Mouse (Mus musculus): ENCODE measurements around the gene Fbxw10. TPM values are rescaled to one million over a fixed set of nuclear protein-coding genes. Genes with fewer than 3 reads are reported as not detected.
A peak's percentile ranks its signal among the peaks of the same experiment; 100 is the strongest.

Gene Fbxw10
- 0.51 and 0.87 TPM in 2 replicates for polyA plus RNA-seq (2015; fragmentation: Nextera tagmentation; extraction: Ambion mirVana)

GRCm38 (mm10) chr11:62846961-62847654 is at the start of gene Fbxw10:
Gene Fbxw10 (plus strand): TSS chr11:62847069.
- Histone ChIP-seq H3K9ac (replicated peaks; ENCODE audit: low read length) (peak within 1 kb of the TSS; percentile 42), H3K27ac (ENCODE audit: low read length) (no peak within 1 kb of the TSS), H3K9me3 (ENCODE audit: low read length) (no peaks in the 10 kb centered on the region), H3K4me1 (ENCODE audit: insufficient read depth, low read length) (peaks cover 4% of the 10 kb centered on the region), H3K36me3 (ENCODE audit: insufficient read depth, low read length) (no peaks in the 10 kb centered on the region), H3K27me3 (ENCODE audit: insufficient read depth, low read length) (no peaks in the 10 kb centered on the region), H3K4me3 (ENCODE audit: low read length) (peak within 1 kb of the TSS; percentile 17), H3K4me2 (replicated peaks; ENCODE audit: low read depth, low read length) (peak within 1 kb of the TSS; percentile 41)
- WGBS = 16% methylated on average over 12 of the region's 12 CpGs
- no peak for ATAC-seq (ENCODE audit: low FRiP score, low TSS enrichment)

GRCm38 (mm10) chr11:62804119-62804518 is 42.8 kb upstream of the Fbxw10 start:
- Histone ChIP-seq H3K4me1 (ENCODE audit: insufficient read depth, low read length) (no peaks in the 10 kb centered on the region), H3K4me2 (replicated peaks; ENCODE audit: low read depth, low read length) (no peak overlapping the region), H3K9ac (replicated peaks; ENCODE audit: low read length) (no peak overlapping the region), H3K27ac (ENCODE audit: low read length) (no peak overlapping the region), H3K4me3 (ENCODE audit: low read length) (no peak overlapping the region), H3K9me3 (ENCODE audit: low read length) (peaks cover under 1% of the 10 kb centered on the region; the same call in 1 of the 2 replicates), H3K27me3 (ENCODE audit: insufficient read depth, low read length) (no peaks in the 10 kb centered on the region), H3K36me3 (ENCODE audit: insufficient read depth, low read length) (no peaks in the 10 kb centered on the region)
- no peak for ATAC-seq (ENCODE audit: low FRiP score, low TSS enrichment)
- WGBS = 49% methylated on average over 13 of the region's 13 CpGs

GRCm38 (mm10) chr11:62807965-62808364 is 38.9 kb upstream of the Fbxw10 start:
- Histone ChIP-seq H3K36me3 (ENCODE audit: insufficient read depth, low read length) (no peaks in the 10 kb centered on the region), H3K4me1 (ENCODE audit: insufficient read depth, low read length) (no peaks in the 10 kb centered on the region), H3K4me2 (replicated peaks; ENCODE audit: low read depth, low read length) (no peak overlapping the region), H3K27me3 (ENCODE audit: insufficient read depth, low read length) (no peaks in the 10 kb centered on the region), H3K9ac (replicated peaks; ENCODE audit: low read length) (no peak overlapping the region), H3K27ac (ENCODE audit: low read length) (no peak overlapping the region), H3K4me3 (ENCODE audit: low read length) (no peak overlapping the region), H3K9me3 (ENCODE audit: low read length) (no peaks in the 10 kb centered on the region)
- WGBS = 89% methylated on average over 2 of the region's 2 CpGs
- no peak for ATAC-seq (ENCODE audit: low FRiP score, low TSS enrichment)

- H3K27ac ChIP-seq (ENCODE audit: low read length) = no peak overlapping the region
- no peaks in the 10 kb centered on the region for H3K36me3 ChIP-seq (ENCODE audit: insufficient read depth, low read length)
- H3K4me1 ChIP-seq (ENCODE audit: insufficient read depth, low read length) = no peaks in the 10 kb centered on the region
- WGBS = 59% methylated on average over 4 of the region's 4 CpGs
- no peak overlapping the region for H3K9ac ChIP-seq (replicated peaks; ENCODE audit: low read length)
- no peak overlapping the region for H3K4me2 ChIP-seq (replicated peaks; ENCODE audit: low read depth, low read length)
- no peaks in the 10 kb centered on the region for H3K9me3 ChIP-seq (ENCODE audit: low read length)
- no peak overlapping the region for H3K4me3 ChIP-seq (ENCODE audit: low read length)
- ATAC-seq (ENCODE audit: low FRiP score, low TSS enrichment) = no peak
- no peaks in the 10 kb centered on the region for H3K27me3 ChIP-seq (ENCODE audit: insufficient read depth, low read length)
Observed at GRCm38 (mm10) chr11:62809201-62809600, 37.7 kb upstream of the Fbxw10 start.

GRCm38 (mm10) chr11:62812268-62812667 is 34.6 kb upstream of the Fbxw10 start:
- no peak for ATAC-seq (ENCODE audit: low FRiP score, low TSS enrichment)
- 89% methylated on average over 6 of the region's 6 CpGs for WGBS
- H3K36me3 ChIP-seq (ENCODE audit: insufficient read depth, low read length) = no peaks in the 10 kb centered on the region

GRCm38 (mm10) chr11:62813497-62813896 is 33.4 kb upstream of the Fbxw10 start:
- Histone ChIP-seq H3K4me1 (ENCODE audit: insufficient read depth, low read length) (peaks cover 5% of the 10 kb centered on the region; the same call in 1 of the 2 replicates), H3K9me3 (ENCODE audit: low read length) (no peaks in the 10 kb centered on the region), H3K27me3 (ENCODE audit: insufficient read depth, low read length) (no peaks in the 10 kb centered on the region), H3K9ac (replicated peaks; ENCODE audit: low read length) (no peak overlapping the region), H3K27ac (ENCODE audit: low read length) (no peak overlapping the region), H3K4me3 (ENCODE audit: low read length) (no peak overlapping the region), H3K36me3 (ENCODE audit: insufficient read depth, low read length) (no peaks in the 10 kb centered on the region), H3K4me2 (replicated peaks; ENCODE audit: low read depth, low read length) (no peak overlapping the region)
- no peak for ATAC-seq (ENCODE audit: low FRiP score, low TSS enrichment)
- 31% methylated on average over 1 of the region's 1 CpGs for WGBS

More at GRCm38 (mm10) chr11:62812268-62812667, 34.6 kb upstream of the Fbxw10 start:
- no peak overlapping the region for H3K4me2 ChIP-seq (replicated peaks; ENCODE audit: low read depth, low read length)
- peaks cover 5% of the 10 kb centered on the region; the same call in 1 of the 2 replicates for H3K4me1 ChIP-seq (ENCODE audit: insufficient read depth, low read length)
- no peaks in the 10 kb centered on the region for H3K27me3 ChIP-seq (ENCODE audit: insufficient read depth, low read length)
- H3K4me3 ChIP-seq (ENCODE audit: low read length) = no peak overlapping the region
- H3K27ac ChIP-seq (ENCODE audit: low read length) = no peak overlapping the region
- H3K9me3 ChIP-seq (ENCODE audit: low read length) = no peaks in the 10 kb centered on the region
- H3K9ac ChIP-seq (replicated peaks; ENCODE audit: low read length) = no peak overlapping the region

- 70% methylated on average over 6 of the region's 6 CpGs for WGBS
- Histone ChIP-seq H3K9me3 (ENCODE audit: low read length) (no peaks in the 10 kb centered on the region), H3K4me2 (replicated peaks; ENCODE audit: low read depth, low read length) (no peak overlapping the region), H3K27me3 (ENCODE audit: insufficient read depth, low read length) (no peaks in the 10 kb centered on the region), H3K27ac (ENCODE audit: low read length) (no peak overlapping the region), H3K9ac (replicated peaks; ENCODE audit: low read length) (no peak overlapping the region), H3K4me3 (ENCODE audit: low read length) (no peak overlapping the region), H3K36me3 (ENCODE audit: insufficient read depth, low read length) (no peaks in the 10 kb centered on the region), H3K4me1 (ENCODE audit: insufficient read depth, low read length) (peaks cover 10% of the 10 kb centered on the region; the same call in 1 of the 2 replicates)
- ATAC-seq (ENCODE audit: low FRiP score, low TSS enrichment) = peak; percentile 59; the same call in 1 of the 2 replicates
Observed at GRCm38 (mm10) chr11:62813970-62814624, 32.8 kb upstream of the Fbxw10 start.

- Histone ChIP-seq H3K36me3 (ENCODE audit: insufficient read depth, low read length) (no peaks in the 10 kb centered on the region), H3K27ac (ENCODE audit: low read length) (no peak overlapping the region), H3K4me1 (ENCODE audit: insufficient read depth, low read length) (peaks cover 15% of the 10 kb centered on the region), H3K4me2 (replicated peaks; ENCODE audit: low read depth, low read length) (no peak overlapping the region), H3K4me3 (ENCODE audit: low read length) (no peak overlapping the region), H3K27me3 (ENCODE audit: insufficient read depth, low read length) (no peaks in the 10 kb centered on the region), H3K9me3 (ENCODE audit: low read length) (no peaks in the 10 kb centered on the region), H3K9ac (replicated peaks; ENCODE audit: low read length) (no peak overlapping the region)
- WGBS = 66% methylated on average over 4 of the region's 4 CpGs
- no peak for ATAC-seq (ENCODE audit: low FRiP score, low TSS enrichment)
Observed at GRCm38 (mm10) chr11:62814625-62815024, 32.2 kb upstream of the Fbxw10 start.

- no peaks in the 10 kb centered on the region for H3K36me3 ChIP-seq (ENCODE audit: insufficient read depth, low read length)
- H3K4me3 ChIP-seq (ENCODE audit: low read length) = no peak overlapping the region
- ATAC-seq (ENCODE audit: low FRiP score, low TSS enrichment) = no peak
- 85% methylated on average over 1 of the region's 1 CpGs for WGBS
- no peak overlapping the region for H3K27ac ChIP-seq (ENCODE audit: low read length)
- H3K4me1 ChIP-seq (ENCODE audit: insufficient read depth, low read length) = peaks cover 23% of the 10 kb centered on the region
- H3K27me3 ChIP-seq (ENCODE audit: insufficient read depth, low read length) = no peaks in the 10 kb centered on the region
- H3K9ac ChIP-seq (replicated peaks; ENCODE audit: low read length) = no peak overlapping the region
- no peak overlapping the region for H3K4me2 ChIP-seq (replicated peaks; ENCODE audit: low read depth, low read length)
- no peaks in the 10 kb centered on the region for H3K9me3 ChIP-seq (ENCODE audit: low read length)
Observed at GRCm38 (mm10) chr11:62815438-62815837, 31.4 kb upstream of the Fbxw10 start.

GRCm38 (mm10) chr11:62816591-62816990 is 30.3 kb upstream of the Fbxw10 start:
- no peak overlapping the region for H3K4me3 ChIP-seq (ENCODE audit: low read length)
- no peaks in the 10 kb centered on the region for H3K27me3 ChIP-seq (ENCODE audit: insufficient read depth, low read length)
- no peak overlapping the region for H3K4me2 ChIP-seq (replicated peaks; ENCODE audit: low read depth, low read length)
- ATAC-seq (ENCODE audit: low FRiP score, low TSS enrichment) = no peak
- H3K4me1 ChIP-seq (ENCODE audit: insufficient read depth, low read length) = peaks cover 31% of the 10 kb centered on the region
- no peaks in the 10 kb centered on the region for H3K9me3 ChIP-seq (ENCODE audit: low read length)
- H3K36me3 ChIP-seq (ENCODE audit: insufficient read depth, low read length) = no peaks in the 10 kb centered on the region
- H3K9ac ChIP-seq (replicated peaks; ENCODE audit: low read length) = no peak overlapping the region
- WGBS = 54% methylated on average over 6 of the region's 6 CpGs
- H3K27ac ChIP-seq (ENCODE audit: low read length) = no peak overlapping the region
